Mouse (Mus musculus) urinary bladder, postnatal 36 days (tissue): ENCODE measurements around the gene Cers5.
"Not testable (repeated sequence)": the region's sequence is repeated elsewhere in the genome, so short reads cannot be mapped to it uniquely, and the experiment has no call there.

Source experiments
- DNase-seq, 2 experiments: peaks; one replicate each; pipeline ENCODE4 v3.0.0; 2022; ENCODE audit warnings: low spot score in 2 of 2, mixed read lengths in 1 of 2

Gene Cers5

GRCm38 (mm10) chr15:99708176-99708575 is 64.5 kb downstream of the Cers5 start:
- no peak for DNase-seq

GRCm38 (mm10) chr15:99705440-99706048 is 67.1 kb downstream of the Cers5 start, which contains the start of gene Gm17349:
Gene Gm17349, minus strand, starts transcription at chr15:99705490.
- no peak for DNase-seq

GRCm38 (mm10) chr15:99704881-99705280 is 67.8 kb downstream of the Cers5 start:
- no peak for DNase-seq

GRCm38 (mm10) chr15:99704041-99704681 is 68.5 kb downstream of the Cers5 start:
- no peak for DNase-seq

GRCm38 (mm10) chr15:99703676-99704040 is 69.0 kb downstream of the Cers5 start:
- DNase-seq: no peak

- DNase-seq: no peak
Measured at GRCm38 (mm10) chr15:99703104-99703503, 69.6 kb downstream of the Cers5 start.

- peak; percentile 89 to 94 for DNase-seq
Measured at GRCm38 (mm10) chr15:99701999-99702900, 70.4 kb downstream of the Cers5 start, which contains the start of gene Smarcd1. Gene Smarcd1, plus strand, starts transcription at chr15:99702129.

- DNase-seq: not testable (repeated sequence)
Measured at GRCm38 (mm10) chr15:99701640-99701998, 71.1 kb downstream of the Cers5 start.

GRCm38 (mm10) chr15:99700219-99701106 is 72.2 kb downstream of the Cers5 start:
- DNase-seq: no peak

GRCm38 (mm10) chr15:99699715-99700114 is 73.0 kb downstream of the Cers5 start:
- no peak for DNase-seq

- DNase-seq: no peak
Measured at GRCm38 (mm10) chr15:99698533-99699085, 74.1 kb downstream of the Cers5 start.

- no peak for DNase-seq
Measured at GRCm38 (mm10) chr15:99697309-99697708, 75.4 kb downstream of the Cers5 start.

- no peak for DNase-seq
Measured at GRCm38 (mm10) chr15:99691976-99692375, 80.7 kb downstream of the Cers5 start.

- no peak for DNase-seq
Measured at GRCm38 (mm10) chr15:99690924-99691323, 81.8 kb downstream of the Cers5 start.

- DNase-seq: peak in 1 of 2 experiments; percentile 43
Measured at GRCm38 (mm10) chr15:99688712-99689111, 84.0 kb downstream of the Cers5 start.
